Mouse (Mus musculus) small intestine, adult 2 months (tissue): ENCODE results near the gene H2-M5. TPM values are rescaled to one million over a fixed set of nuclear protein-coding genes. Genes with fewer than 3 reads are reported as not detected.
A peak's percentile ranks its signal among the peaks of the same experiment; 100 is the strongest.

ENCODE experiments used
- H3K27ac ChIP-seq: fragments of 200-500 bp; 2 replicates; pipeline ENCODE4 v1.5.1; 2012; ENCODE audit warnings: low read depth, low read length, control low read depth, inconsistent platforms; ENCODE audit not compliant: insufficient read depth
- H3K27me3 ChIP-seq: fragments of 200-500 bp; 2 replicates; pipeline ENCODE4 v1.6.1; 2012; ENCODE audit warnings: mild to moderate bottlenecking, moderate library complexity, low read length, inconsistent platforms; ENCODE audit not compliant: control insufficient read depth, insufficient read depth
- H3K36me3 ChIP-seq: fragments of 200-500 bp; 2 replicates; pipeline ENCODE4 v1.6.1; 2012; ENCODE audit warnings: mild to moderate bottlenecking, low read length, control low read depth, inconsistent platforms; ENCODE audit not compliant: control insufficient read depth, insufficient read depth
- H3K4me1 ChIP-seq: fragments of 200-500 bp; 2 replicates; pipeline ENCODE4 v1.6.1; 2012; ENCODE audit warnings: low read length, inconsistent platforms, mixed read lengths; ENCODE audit not compliant: control insufficient read depth, insufficient read depth, insufficient read length
- H3K4me3 ChIP-seq: fragments of 200-500 bp; 2 replicates; pipeline ENCODE4 v1.5.1; 2012; ENCODE audit warnings: low read depth, mild to moderate bottlenecking, control low read depth, inconsistent platforms, low read length, moderate library complexity
- CTCF ChIP-seq: fragments of 200-500 bp; IDR thresholded peaks from 2 replicates; pipeline ENCODE4 v1.5.1; 2012; ENCODE audit warnings: low read depth, mild to moderate bottlenecking, control low read depth, inconsistent platforms, low read length, moderate library complexity, mixed read lengths; ENCODE audit not compliant: insufficient replicate concordance, insufficient read length; ENCODE audit errors: extremely low read depth
- POLR2A ChIP-seq: fragments of 200-500 bp; IDR thresholded peaks from 2 replicates; pipeline ENCODE4 v1.6.1; 2012; ENCODE audit warnings: low read depth, mild to moderate bottlenecking, control low read depth, inconsistent platforms, low read length, moderate library complexity
- WGBS: fragments of 180-500 bp; shearing (Covaris S2); methylation state at CpG from one replicate; pipeline ENCODE4 v1.1.7; 2018; 5-methylcytosine and 5-hydroxymethylcytosine counted together
- polyA plus RNA-seq: library from polyadenylated mRNA; depleted of rRNA; stranded (reverse); fragments of >200 nt; gene quantifications from 2 replicates; pipeline ENCODE4 v1.2.3, GENCODE M21; 2012; rRNA removed

H2-M5 gene
- polyA plus RNA-seq, 1 experiment = 0.09 TPM

- TF ChIP-seq POLR2A (no peak), CTCF (no peak)
- 40% methylated on average over 5 of the region's 5 CpGs for WGBS
- no peak overlapping the region for H3K27ac ChIP-seq
- H3K4me1 ChIP-seq = peaks cover 19% of the 10 kb centered on the region
- H3K4me3 ChIP-seq = peak overlapping the region; percentile 28
- peaks cover 14% of the 10 kb centered on the region for H3K27me3 ChIP-seq
- H3K36me3 ChIP-seq = no peaks in the 10 kb centered on the region; the same call in 1 of the 2 replicates
These were observed 45.6 kb downstream of the H2-M5 start for GRCm38 (mm10) chr17:36943691-36944090.

- under 1% methylated on average over 59 of the region's 59 CpGs for WGBS
- TF ChIP-seq POLR2A = no peak
- no peak for TF ChIP-seq CTCF
- Histone ChIP-seq H3K36me3 (no peaks in the 10 kb centered on the region), H3K27me3 (peaks cover 14% of the 10 kb centered on the region), H3K4me3 (peak within 1 kb of the TSS; percentile 58), H3K4me1 (peaks cover 19% of the 10 kb centered on the region), H3K27ac (no peak within 1 kb of the TSS)
These were observed 46.4 kb downstream of the H2-M5 start, which contains the start of gene Rnf39 for GRCm38 (mm10) chr17:36942791-36943471. Gene Rnf39, plus strand, starts transcription at chr17:36942918.

- no peak overlapping the region for H3K27ac ChIP-seq
- H3K4me1 ChIP-seq = peaks cover 18% of the 10 kb centered on the region
- H3K4me3 ChIP-seq = peak overlapping the region; percentile 58
- TF ChIP-seq POLR2A (no peak), CTCF (no peak)
- H3K36me3 ChIP-seq = no peaks in the 10 kb centered on the region
- H3K27me3 ChIP-seq = peaks cover 12% of the 10 kb centered on the region
- 10% methylated on average over 10 of the region's 10 CpGs for WGBS
These were observed 46.9 kb downstream of the H2-M5 start for GRCm38 (mm10) chr17:36942391-36942790.

- Histone ChIP-seq H3K4me3 (no peak overlapping the region), H3K27ac (no peak overlapping the region), H3K36me3 (no peaks in the 10 kb centered on the region), H3K4me1 (peaks cover 9% of the 10 kb centered on the region), H3K27me3 (peaks cover 4% of the 10 kb centered on the region)
- WGBS = 29% methylated on average over 2 of the region's 2 CpGs
- TF ChIP-seq POLR2A (no peak), CTCF (no peak)
These were observed 51.3 kb downstream of the H2-M5 start for GRCm38 (mm10) chr17:36938056-36938455.

Other genes with a start within 250 kb of the H2-M5 start
- not detected in 2 replicates for gene H2-M10.5, start 216.6 kb downstream of the H2-M5 start, polyA plus RNA-seq
- gene H2-M10.6, start 177.4 kb downstream of the H2-M5 start, polyA plus RNA-seq = not detected in 2 replicates
- gene Trim26, start 152.4 kb downstream of the H2-M5 start, polyA plus RNA-seq = 15.5 and 37.3 TPM in 2 replicates
- 25.0 and 39.3 TPM in 2 replicates for gene Trim15, start 122.3 kb downstream of the H2-M5 start, polyA plus RNA-seq
- gene Trim10, start 120.0 kb downstream of the H2-M5 start, polyA plus RNA-seq = 0.09 TPM in 1 of 2 replicates, not detected in the other
- 23.2 and 42.3 TPM in 2 replicates for gene Trim40, start 99.4 kb downstream of the H2-M5 start, polyA plus RNA-seq
- 31.8 and 57.0 TPM in 2 replicates for gene Trim31, start 91.4 kb downstream of the H2-M5 start, polyA plus RNA-seq
- gene Rnf39, start 46.6 kb downstream of the H2-M5 start, polyA plus RNA-seq = 3.6 and 16.0 TPM in 2 replicates
- 16.7 and 31.1 TPM in 2 replicates for gene Ppp1r11, start 37.8 kb downstream of the H2-M5 start, polyA plus RNA-seq
- gene Znrd1, start 31.0 kb downstream of the H2-M5 start, polyA plus RNA-seq = 14.3 and 23.8 TPM in 2 replicates
- gene Znrd1as, start 30.9 kb downstream of the H2-M5 start, polyA plus RNA-seq = 0.18 and 0.25 TPM in 2 replicates
- not detected in 2 replicates for gene 2410137M14Rik, start 8.3 kb downstream of the H2-M5 start, polyA plus RNA-seq
- gene Zfp57, start 11.6 kb upstream of the H2-M5 start, polyA plus RNA-seq = 0.70 and 0.84 TPM in 2 replicates
- not detected in 2 replicates for gene Mog, start 33.9 kb upstream of the H2-M5 start, polyA plus RNA-seq
- 7.3 and 14.5 TPM in 2 replicates for gene Gabbr1, start 56.4 kb upstream of the H2-M5 start, polyA plus RNA-seq
- not detected in 2 replicates for gene Olfr90, start 99.0 kb upstream of the H2-M5 start, polyA plus RNA-seq
- not detected in 2 replicates for gene Olfr91, start 108.7 kb upstream of the H2-M5 start, polyA plus RNA-seq
- not detected in 2 replicates for gene Olfr92, start 130.6 kb upstream of the H2-M5 start, polyA plus RNA-seq
- gene Olfr93, start 172.0 kb upstream of the H2-M5 start, polyA plus RNA-seq = not detected in 2 replicates
- gene Ubd, start 204.4 kb upstream of the H2-M5 start, polyA plus RNA-seq = 0.79 TPM in 1 of 2 replicates, not detected in the other
- gene Olfr94, start 211.5 kb upstream of the H2-M5 start, polyA plus RNA-seq = not detected in 2 replicates
- not detected in 2 replicates for gene Olfr95, start 223.6 kb upstream of the H2-M5 start, polyA plus RNA-seq
- gene Olfr96, start 230.6 kb upstream of the H2-M5 start, polyA plus RNA-seq = not detected in 2 replicates
- not detected in 2 replicates for gene Olfr97, start 247.8 kb upstream of the H2-M5 start, polyA plus RNA-seq